Mouse (Mus musculus) right cerebral cortex, postnatal 36 days (tissue): ENCODE measurements at regions not wholly inside any gene's neighbourhood (a gene's known extent, or its start where the extent isn't known, plus 50 kb on each side); places are given as distances from the start of the nearest gene placed in this dataset.

Experiments
- DNase-seq, 2 experiments: peaks; one replicate each; pipeline ENCODE4 v3.0.0; 2022; ENCODE audit warnings: low spot score in 2 of 2, mixed read lengths in 1 of 2

GRCm38 (mm10) chr11:44027046-44027445, 126.0 kb upstream of the Adra1b start:
- no peak for DNase-seq

- no peak for DNase-seq
These were observed 145.1 kb upstream of the Adra1b start for GRCm38 (mm10) chr11:44046083-44046482.

- no peak for DNase-seq
These were observed 148.4 kb upstream of the Adra1b start for GRCm38 (mm10) chr11:44049253-44049976.

- peak; percentile 20 to 49 for DNase-seq
These were observed 151.5 kb upstream of the Adra1b start for GRCm38 (mm10) chr11:44052481-44052880.

- no peak for DNase-seq
These were observed 161.4 kb upstream of the Adra1b start for GRCm38 (mm10) chr11:44062446-44062845.

GRCm38 (mm10) chr11:44066176-44066575, 165.2 kb upstream of the Adra1b start:
- no peak for DNase-seq

GRCm38 (mm10) chr11:44083716-44084115, 182.7 kb upstream of the Adra1b start:
- peak in 1 of 2 experiments; percentile 1 for DNase-seq

GRCm38 (mm10) chr11:44086951-44087350, 185.9 kb upstream of the Adra1b start:
- DNase-seq: no peak

- DNase-seq: no peak
These were observed 188.5 kb upstream of the Adra1b start for GRCm38 (mm10) chr11:44089514-44089913.

- no peak for DNase-seq
These were observed 194.3 kb upstream of the Adra1b start for GRCm38 (mm10) chr11:44095280-44095679.

GRCm38 (mm10) chr11:44103188-44103840, 202.3 kb upstream of the Adra1b start:
- no peak for DNase-seq

GRCm38 (mm10) chr11:44103841-44104191, 202.8 kb upstream of the Adra1b start:
- DNase-seq: no peak

GRCm38 (mm10) chr11:44106231-44106630, 205.2 kb upstream of the Adra1b start:
- no peak for DNase-seq

- no peak for DNase-seq
These were observed 210.5 kb upstream of the Adra1b start for GRCm38 (mm10) chr11:44111525-44111924.

GRCm38 (mm10) chr11:44127088-44127487, 226.1 kb upstream of the Adra1b start:
- DNase-seq: peak; percentile 12 to 21

- no peak for DNase-seq
These were observed 227.5 kb upstream of the Adra1b start for GRCm38 (mm10) chr11:44128481-44128880.

GRCm38 (mm10) chr11:44133244-44133643, 232.2 kb upstream of the Adra1b start:
- DNase-seq: no peak

GRCm38 (mm10) chr11:44136024-44136423, 235.0 kb upstream of the Adra1b start:
- DNase-seq: no peak

GRCm38 (mm10) chr11:44142996-44143395, 242.0 kb upstream of the Adra1b start:
- peak; percentile 4 to 27 for DNase-seq

GRCm38 (mm10) chr11:44144477-44144876, 243.5 kb upstream of the Adra1b start:
- no peak for DNase-seq

GRCm38 (mm10) chr11:44146419-44146818, 245.4 kb upstream of the Adra1b start:
- peak in 1 of 2 experiments; percentile 8 for DNase-seq

GRCm38 (mm10) chr11:44153576-44153975, 246.3 kb upstream of the Il12b start:
- no peak for DNase-seq

GRCm38 (mm10) chr11:44155591-44155990, 244.3 kb upstream of the Il12b start:
- DNase-seq: no peak
